Mouse (Mus musculus) embryonic fibroblast, embryonic 13.5 days (primary cell): ENCODE results near the gene Spata25. TPM values are rescaled to one million over a fixed set of nuclear protein-coding genes. Genes with fewer than 3 reads are reported as not detected.
A peak's percentile ranks its signal among the peaks of the same experiment; 100 is the strongest.

Experiments
- H3K27ac ChIP-seq: 2 replicates; pipeline ENCODE4 v1.5.1; 2012; ENCODE audit warnings: low read length, control low read depth, inconsistent platforms; ENCODE audit not compliant: insufficient read depth
- H3K4me1 ChIP-seq: 2 replicates; pipeline ENCODE4 v1.6.1; 2011; ENCODE audit warnings: low read length; ENCODE audit not compliant: control insufficient read depth, insufficient read depth
- H3K4me3 ChIP-seq: 2 replicates; pipeline ENCODE4 v1.5.1; 2011; ENCODE audit warnings: mild to moderate bottlenecking, control low read depth, low read length; ENCODE audit not compliant: insufficient read depth
- CTCF ChIP-seq: IDR thresholded peaks from 2 replicates; pipeline ENCODE4 v1.5.1; 2011; ENCODE audit warnings: mild to moderate bottlenecking, control low read depth, low read length, moderate library complexity, borderline replicate concordance; ENCODE audit not compliant: insufficient read depth
- POLR2A ChIP-seq: IDR thresholded peaks from 2 replicates; pipeline ENCODE4 v1.6.1; 2011; ENCODE audit warnings: low read depth, mild to moderate bottlenecking, control low read depth, low read length, moderate library complexity
- polyA plus RNA-seq: library from polyadenylated mRNA; stranded (reverse); fragments of >200 nt; gene quantifications from 2 replicates; pipeline ENCODE4 v1.2.4, GENCODE M21; 2011; ENCODE audit warnings: low read depth; ENCODE audit not compliant: missing spikeins, insufficient read length

Gene Spata25
- polyA plus RNA-seq, 1 experiment: not detected

DNA sequence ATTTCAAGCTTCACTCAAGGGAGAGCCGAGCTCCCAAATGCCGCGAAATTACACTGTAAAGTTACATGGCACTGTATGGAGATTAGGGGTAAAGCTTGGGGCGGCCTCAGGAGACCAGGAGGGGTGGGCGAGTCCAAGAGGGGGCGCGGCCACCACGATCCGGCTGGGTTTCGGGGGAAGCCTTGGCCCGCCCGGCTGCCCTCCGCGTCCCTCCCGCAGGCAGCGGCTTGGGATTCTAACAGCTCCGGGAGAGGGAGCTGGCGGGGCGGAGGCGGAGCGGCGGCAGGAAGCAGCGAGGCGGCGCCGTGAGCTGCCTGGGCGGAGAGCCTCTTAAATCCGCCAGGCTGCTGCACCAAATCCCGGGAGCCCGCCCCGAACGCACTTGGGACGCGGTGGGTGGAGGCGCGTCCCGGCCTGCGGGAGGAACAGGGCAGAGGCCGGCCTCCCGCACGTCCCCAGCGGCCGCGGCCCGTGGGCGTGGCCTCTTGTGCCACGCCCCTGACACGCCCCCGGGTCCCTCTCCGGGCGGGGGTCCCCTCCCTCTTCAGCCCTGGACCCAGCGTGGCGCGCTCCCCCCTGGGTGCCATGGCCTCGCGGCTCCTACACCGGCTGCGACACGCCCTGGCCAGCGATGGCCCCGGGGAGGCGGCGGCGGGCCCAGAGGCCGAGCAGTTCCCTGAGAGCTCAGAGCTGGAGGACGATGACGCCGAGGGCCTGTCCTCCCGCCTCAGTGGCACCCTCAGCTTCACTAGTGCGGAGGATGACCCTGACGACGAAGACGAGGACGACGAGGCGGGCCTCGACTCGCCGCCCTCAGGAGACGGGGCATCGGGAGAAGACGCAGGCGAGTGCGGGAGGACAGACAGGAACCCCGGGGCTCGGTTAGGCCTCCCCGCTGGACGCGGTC lies 42.6 kb downstream of the Spata25 start, which contains the start of gene Snx21:
Gene Snx21 (plus strand): TSS at position 343 of the 907 bp plus-strand sequence.
- H3K4me1 ChIP-seq: peaks cover 16% of the 10 kb centered on the region
- TF ChIP-seq CTCF (no peak), POLR2A (peak; percentile 82)
- H3K27ac ChIP-seq: peak within 1 kb of the TSS; percentile 82
- peak within 1 kb of the TSS; percentile 47 for H3K4me3 ChIP-seq

DNA sequence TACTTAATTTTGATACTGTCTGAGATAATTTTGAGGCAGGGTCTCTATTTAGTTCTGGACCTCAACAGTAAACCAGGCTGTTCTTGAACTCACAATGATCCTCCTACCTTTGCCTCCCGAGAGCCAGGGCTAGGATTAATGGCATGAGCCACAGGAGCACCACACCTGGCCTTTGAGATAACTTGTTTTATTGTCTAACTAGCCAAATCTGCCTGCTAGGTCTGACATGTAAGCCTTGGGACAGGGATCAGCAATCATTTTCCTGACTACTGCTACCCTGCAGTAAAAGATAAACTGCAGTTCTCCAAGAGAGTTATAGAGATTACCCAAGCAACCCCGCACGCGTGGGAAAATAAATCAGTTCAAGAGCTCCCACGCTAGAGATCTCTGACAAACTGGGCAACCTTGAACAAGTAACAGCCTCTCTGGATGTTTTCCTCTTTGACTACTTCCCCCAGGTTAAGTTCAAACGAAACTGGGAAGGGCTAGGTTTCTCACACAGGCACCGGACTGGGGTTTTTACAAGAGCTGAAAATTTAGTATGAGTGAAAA lies 43.4 kb downstream of the Spata25 start:
- no peak for TF ChIP-seq POLR2A
- TF ChIP-seq CTCF: no peak
- Histone ChIP-seq H3K4me3 (peak overlapping the region; percentile 47), H3K4me1 (peaks cover 16% of the 10 kb centered on the region), H3K27ac (peak overlapping the region; percentile 82)

DNA sequence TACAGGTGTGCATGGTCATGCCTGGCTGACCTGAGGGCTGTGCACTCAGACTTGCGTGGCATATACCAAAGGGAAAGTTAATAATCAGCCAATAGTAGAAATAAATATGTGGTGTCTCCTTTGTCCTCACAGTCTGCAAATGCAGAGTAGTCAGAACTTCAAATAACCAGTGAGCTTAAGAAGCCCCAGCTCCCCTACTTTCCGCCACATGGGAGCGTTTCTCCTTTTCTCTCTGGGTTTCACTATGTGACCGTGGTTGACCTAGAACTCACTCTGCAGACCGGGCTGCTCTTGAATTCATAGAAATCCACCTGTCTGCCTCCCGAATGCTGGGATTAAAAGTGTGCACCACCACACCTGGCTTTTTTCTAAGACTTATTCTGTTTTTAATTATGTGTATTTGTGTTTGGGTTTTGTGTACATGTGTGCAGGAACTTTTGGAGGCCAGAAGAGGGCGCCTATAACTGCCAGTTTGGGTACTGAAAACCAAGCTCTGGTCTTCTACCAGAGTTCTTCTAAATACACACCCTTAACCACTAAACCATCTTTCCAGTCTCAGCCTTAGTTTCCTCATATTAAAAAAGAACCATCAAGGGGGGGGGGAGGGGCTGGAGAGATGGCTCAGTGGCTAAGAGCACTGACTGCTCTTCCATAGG lies 44.3 kb downstream of the Spata25 start:
- H3K4me3 ChIP-seq: no peak overlapping the region
- no peak for TF ChIP-seq CTCF
- no peak for TF ChIP-seq POLR2A
- H3K4me1 ChIP-seq: peaks cover 16% of the 10 kb centered on the region
- H3K27ac ChIP-seq: no peak overlapping the region

DNA sequence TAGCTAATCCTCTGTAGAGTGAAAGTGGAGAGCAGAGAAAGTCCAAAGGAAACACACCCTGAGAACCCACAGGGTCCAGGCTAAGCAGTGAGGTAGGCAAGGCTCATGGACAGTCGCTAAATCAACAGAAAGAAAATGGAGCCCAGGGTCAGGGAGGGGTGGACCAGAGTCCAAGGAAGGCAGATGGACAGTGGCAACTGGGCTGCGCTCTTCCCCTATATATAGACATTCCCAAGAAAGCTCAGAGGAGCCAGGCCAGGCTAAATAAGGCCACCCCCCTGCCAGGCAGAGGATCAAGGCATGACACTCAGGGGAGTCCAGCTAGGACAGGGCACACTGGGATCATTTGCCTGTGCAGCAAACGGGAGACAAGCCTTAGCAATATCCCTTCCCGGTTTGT lies 46.5 kb downstream of the Spata25 start:
- H3K4me3 ChIP-seq: no peak overlapping the region
- no peak for TF ChIP-seq CTCF
- no peak for TF ChIP-seq POLR2A

DNA sequence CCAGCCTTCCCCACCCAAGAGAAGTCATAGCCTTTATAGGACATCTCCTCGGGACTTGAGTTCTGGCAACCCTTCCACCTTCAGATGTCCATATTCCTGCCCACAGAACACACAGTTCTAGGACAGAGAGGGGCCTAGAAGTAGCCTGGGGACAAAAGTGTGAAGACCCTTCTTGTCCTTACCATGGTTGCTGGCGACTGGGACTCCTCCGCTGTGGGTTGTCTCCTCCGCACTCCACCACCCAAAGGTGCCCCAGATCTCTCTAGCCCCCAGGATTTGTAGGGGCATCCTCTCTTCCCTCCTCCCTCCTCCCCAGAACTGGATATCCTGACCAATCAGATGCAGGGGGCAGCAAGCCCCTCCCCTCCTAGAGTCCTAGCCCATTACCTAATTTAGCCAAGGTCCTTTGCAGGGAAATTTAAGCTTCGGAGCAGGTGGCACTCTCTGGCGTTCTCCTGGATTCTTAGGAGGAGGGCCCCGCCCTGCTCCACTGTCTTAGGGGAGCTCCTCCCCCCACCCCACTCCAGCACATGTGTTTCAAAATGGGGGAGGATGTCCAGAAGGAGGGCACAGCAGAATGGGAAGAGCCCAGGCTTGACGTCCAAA lies 48.8 kb downstream of the Spata25 start, which contains the start of gene Tnnc2:
Gene Tnnc2 (minus strand): TSS at position 487 of the 606 bp plus-strand sequence.
- Histone ChIP-seq H3K4me1 (0 out of 2 replicates have a peak, but pooled peaks cover 2% of the 10 kb centered on the region), H3K27ac (no peak within 1 kb of the TSS), H3K4me3 (no peak within 1 kb of the TSS)
- no peak for TF ChIP-seq CTCF
- no peak for TF ChIP-seq POLR2A

More for the DNA sequence above, 46.5 kb downstream of the Spata25 start:
- peaks cover 5% of the 10 kb centered on the region; the same call in 1 of the 2 replicates for H3K4me1 ChIP-seq
- no peak overlapping the region for H3K27ac ChIP-seq

DNA sequence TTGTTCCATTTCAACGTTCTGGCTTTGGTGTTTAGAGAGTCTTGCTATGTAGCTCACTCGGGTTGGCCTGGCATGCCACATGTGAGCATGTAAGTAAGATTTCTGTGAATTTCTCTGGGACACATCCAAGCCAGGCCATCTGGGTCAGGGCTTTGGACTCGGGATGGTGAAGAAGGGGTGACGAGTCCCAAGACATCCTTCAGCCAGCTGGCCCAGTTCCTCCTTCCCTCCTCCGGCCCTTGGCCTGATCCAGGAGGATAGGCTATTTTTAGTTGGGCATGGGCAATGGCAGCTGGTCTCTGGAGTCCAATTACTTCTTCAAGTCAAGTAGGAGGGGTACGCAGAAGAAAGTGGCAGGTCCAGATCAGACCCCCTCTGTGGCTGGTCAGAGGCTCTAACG lies 49.5 kb downstream of the Spata25 start:
- H3K4me3 ChIP-seq: no peak overlapping the region
- H3K27ac ChIP-seq: no peak overlapping the region
- no peak for TF ChIP-seq CTCF
- TF ChIP-seq POLR2A: no peak
- 0 out of 2 replicates have a peak, but pooled peaks cover 2% of the 10 kb centered on the region for H3K4me1 ChIP-seq

DNA sequence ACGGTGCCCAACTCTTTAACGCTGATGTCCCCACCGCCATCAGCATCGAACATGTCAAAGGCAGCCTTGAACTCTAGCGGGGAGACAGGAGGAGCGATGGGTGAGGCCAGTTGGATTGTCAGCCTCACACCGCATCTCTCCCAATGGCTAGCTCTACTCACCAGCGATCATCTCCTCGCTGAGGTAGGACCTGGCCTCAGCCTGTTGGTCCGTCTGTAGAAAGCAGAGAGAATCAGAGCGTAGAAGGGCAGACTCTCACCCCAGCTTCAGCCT lies 50.4 kb downstream of the Spata25 start:
- TF ChIP-seq CTCF (no peak), POLR2A (no peak)
- Histone ChIP-seq H3K27ac (no peak overlapping the region), H3K4me1 (0 out of 2 replicates have a peak, but pooled peaks cover 2% of the 10 kb centered on the region), H3K4me3 (no peak overlapping the region)

DNA sequence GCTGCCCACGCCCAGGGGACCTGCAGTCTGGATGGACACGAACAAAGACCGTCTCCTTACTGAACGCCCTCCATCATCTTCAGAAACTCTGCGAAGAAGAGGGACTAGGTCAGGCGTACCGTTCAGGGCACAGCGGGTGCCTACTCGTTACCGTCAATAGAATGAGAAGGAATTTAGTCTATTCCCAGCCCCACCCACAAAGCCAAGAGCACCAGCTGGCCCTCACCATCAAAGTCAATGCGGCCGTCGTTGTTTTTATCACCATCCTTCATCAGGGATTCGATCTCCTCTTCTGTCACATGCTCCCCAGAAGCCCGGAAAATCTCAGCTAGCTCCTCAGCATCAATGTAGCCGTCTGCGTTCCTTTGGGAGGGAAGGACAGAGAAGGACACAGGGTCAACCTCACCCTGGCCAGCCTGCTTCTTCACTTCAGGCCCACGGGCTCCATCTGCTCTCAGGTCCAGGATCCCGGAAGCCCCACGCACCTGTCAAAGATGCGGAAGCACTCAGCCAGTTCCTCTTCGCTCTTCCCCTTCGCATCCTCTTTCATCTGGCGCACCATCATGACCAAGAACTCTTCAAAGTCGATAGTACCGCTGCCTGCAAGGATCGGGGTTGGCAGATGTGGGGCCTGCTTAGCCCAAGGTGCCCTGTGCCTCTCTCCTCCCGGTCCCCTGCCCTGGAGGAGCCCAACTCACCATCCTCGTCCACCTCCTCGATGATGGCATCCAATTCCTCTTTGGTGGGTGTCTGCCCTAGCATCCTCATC lies 50.9 kb downstream of the Spata25 start:
- Histone ChIP-seq H3K27ac (no peak overlapping the region), H3K4me3 (no peak overlapping the region), H3K4me1 (0 out of 2 replicates have a peak, but pooled peaks cover 2% of the 10 kb centered on the region)
- no peak for TF ChIP-seq POLR2A
- no peak for TF ChIP-seq CTCF

DNA sequence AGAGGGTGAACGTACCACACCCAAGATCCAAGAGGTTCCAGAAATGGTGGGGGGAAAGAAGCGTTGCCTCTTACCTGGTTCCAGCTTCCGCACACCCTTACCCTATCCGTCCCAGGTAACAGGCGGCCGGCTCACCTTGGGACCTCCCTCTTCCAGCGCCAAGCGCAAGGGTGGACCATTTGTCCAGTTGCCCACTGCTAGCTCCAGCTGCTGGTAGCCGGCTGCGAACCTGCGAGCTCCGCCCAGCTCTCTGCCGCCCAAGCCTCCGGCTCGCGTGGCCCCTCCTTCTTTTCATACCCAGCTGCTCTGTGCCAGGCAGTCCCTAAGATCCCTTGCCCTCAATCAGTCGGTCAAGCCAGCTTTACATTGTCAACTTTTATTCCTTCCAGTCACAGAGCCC lies 51.5 kb downstream of the Spata25 start:
- H3K4me3 ChIP-seq: no peak overlapping the region
- no peak for TF ChIP-seq POLR2A
- H3K4me1 ChIP-seq: 0 out of 2 replicates have a peak, but pooled peaks cover 2% of the 10 kb centered on the region
- H3K27ac ChIP-seq: no peak overlapping the region

Other genes with a start within 250 kb of the Spata25 start
- not detected in 2 replicates for gene Wfdc6a, start 243.1 kb downstream of the Spata25 start, polyA plus RNA-seq
- gene Eppin, start 234.9 kb downstream of the Spata25 start, polyA plus RNA-seq: not detected in 2 replicates
- gene Wfdc6b, start 215.0 kb downstream of the Spata25 start, polyA plus RNA-seq: not detected in 2 replicates
- not detected in 2 replicates for gene Wfdc8, start 214.9 kb downstream of the Spata25 start, polyA plus RNA-seq
- gene Wfdc16, start 189.7 kb downstream of the Spata25 start, polyA plus RNA-seq: not detected in 2 replicates
- not detected in 2 replicates for gene Wfdc10, start 172.5 kb downstream of the Spata25 start, polyA plus RNA-seq
- not detected in 2 replicates for gene Wfdc9, start 172.0 kb downstream of the Spata25 start, polyA plus RNA-seq
- gene Wfdc11, start 154.4 kb downstream of the Spata25 start, polyA plus RNA-seq: not detected in 2 replicates
- gene Wfdc13, start 143.4 kb downstream of the Spata25 start, polyA plus RNA-seq: not detected in 2 replicates
- gene Spint4, start 130.0 kb downstream of the Spata25 start, polyA plus RNA-seq: not detected in 2 replicates
- gene Spint5, start 113.2 kb downstream of the Spata25 start, polyA plus RNA-seq: not detected in 2 replicates
- gene Wfdc3, start 82.6 kb downstream of the Spata25 start, polyA plus RNA-seq: not detected in 2 replicates
- 28.7 and 30.8 TPM in 2 replicates for gene Dnttip1, start 82.6 kb downstream of the Spata25 start, polyA plus RNA-seq
- gene Ube2c, start 58.6 kb downstream of the Spata25 start, polyA plus RNA-seq: 101 and 146 TPM in 2 replicates
- gene Tnnc2, start 48.6 kb downstream of the Spata25 start, polyA plus RNA-seq: not detected in 2 replicates
- 14.4 and 18.2 TPM in 2 replicates for gene Snx21, start 42.7 kb downstream of the Spata25 start, polyA plus RNA-seq
- 12.1 and 13.5 TPM in 2 replicates for gene Acot8, start 23.7 kb downstream of the Spata25 start, polyA plus RNA-seq
- 3.7 and 4.1 TPM in 2 replicates for gene Zswim3, start 23.4 kb downstream of the Spata25 start, polyA plus RNA-seq
- 10.1 and 12.5 TPM in 2 replicates for gene Zswim1, start 5.9 kb downstream of the Spata25 start, polyA plus RNA-seq
- gene Ctsa, start 4.3 kb upstream of the Spata25 start, polyA plus RNA-seq: 250 and 288 TPM in 2 replicates
- gene Neurl2, start 4.9 kb upstream of the Spata25 start, polyA plus RNA-seq: 5.0 and 7.4 TPM in 2 replicates
- gene Pltp, start 29.2 kb upstream of the Spata25 start, polyA plus RNA-seq: 26.5 and 39.5 TPM in 2 replicates
- gene Pcif1, start 50.8 kb upstream of the Spata25 start, polyA plus RNA-seq: 18.2 and 18.3 TPM in 2 replicates
- gene Zfp335, start 83.2 kb upstream of the Spata25 start, polyA plus RNA-seq: 11.0 and 11.9 TPM in 2 replicates
- gene Mmp9, start 112.2 kb upstream of the Spata25 start, polyA plus RNA-seq: 8.0 and 8.1 TPM in 2 replicates
- gene Slc12a5, start 132.3 kb upstream of the Spata25 start, polyA plus RNA-seq: 0.55 and 1.4 TPM in 2 replicates
- gene Ncoa5, start 206.3 kb upstream of the Spata25 start, polyA plus RNA-seq: 28.4 and 33.5 TPM in 2 replicates
- gene Cd40, start 227.1 kb upstream of the Spata25 start, polyA plus RNA-seq: 1.2 and 2.0 TPM in 2 replicates